Mouse (Mus musculus) hindbrain, embryonic 16.5 days (tissue): ENCODE data around the gene Vps26c. TPM values are rescaled to one million over a fixed set of nuclear protein-coding genes. Genes with fewer than 3 reads are reported as not detected.

Experiments used
- ATAC-seq: fragments of 200-750 bp; cut with Nextera tagmentation; 2 replicates; pipeline ENCODE4 v1.8.0; 2017; ENCODE audit warnings: moderate TSS enrichment, moderate library complexity
- H3K27ac ChIP-seq: fragments of 300-500 bp; sonication (generic); 2 replicates; pipeline ENCODE4 v1.5.1; 2014; ENCODE audit warnings: low read depth, mild to moderate bottlenecking, control low read depth, low read length, moderate library complexity
- H3K27me3 ChIP-seq: fragments of 300-500 bp; sonication (generic); replicated peaks from 2 replicates; pipeline ENCODE4 v1.6.1; 2014; ENCODE audit warnings: low read length; ENCODE audit not compliant: control insufficient read depth, insufficient read depth
- H3K36me3 ChIP-seq: fragments of 300-500 bp; sonication (generic); 2 replicates; pipeline ENCODE4 v1.6.1; 2014; ENCODE audit warnings: mild to moderate bottlenecking, low read length, moderate library complexity, mixed read lengths; ENCODE audit not compliant: control insufficient read depth, insufficient read depth
- H3K4me1 ChIP-seq: fragments of 300-500 bp; sonication (generic); 2 replicates; pipeline ENCODE4 v1.6.1; 2014; ENCODE audit warnings: low read depth, low read length; ENCODE audit not compliant: control insufficient read depth, insufficient read depth
- H3K4me2 ChIP-seq: fragments of 300-500 bp; sonication (generic); 2 replicates; pipeline ENCODE4 v1.6.1; 2014; ENCODE audit warnings: mild to moderate bottlenecking, low read length, control low read depth, moderate library complexity
- H3K4me3 ChIP-seq: fragments of 300-500 bp; sonication (generic); 2 replicates; pipeline ENCODE4 v1.5.1; 2014; ENCODE audit warnings: mild to moderate bottlenecking, low read length, control low read depth, moderate library complexity
- H3K9ac ChIP-seq: fragments of 300-500 bp; sonication (generic); 2 replicates; pipeline ENCODE4 v1.6.1; 2014; ENCODE audit warnings: low read depth, mild to moderate bottlenecking, control low read depth, low read length, moderate library complexity
- H3K9me3 ChIP-seq: fragments of 300-500 bp; sonication (generic); 2 replicates; pipeline ENCODE4 v1.6.1; 2014; ENCODE audit warnings: mild to moderate bottlenecking, low read length, moderate library complexity; ENCODE audit not compliant: control insufficient read depth
- WGBS: fragments of 180-500 bp; shearing (Covaris S2); extraction: QIAGEN DNeasy Blood & Tissue Kit; methylation state at CpG from one replicate; pipeline ENCODE4 v1.1.7; 2014; 5-methylcytosine and 5-hydroxymethylcytosine counted together
- polyA plus RNA-seq: library from polyadenylated mRNA; unstranded; fragments of >200 nt; fragmentation: Nextera tagmentation; extraction: Ambion mirVana; gene quantifications from 2 replicates; pipeline ENCODE4 v1.2.1, GENCODE M21; 2015

Gene Vps26c
- polyA plus RNA-seq, 1 experiment from 2014 or later, result 91.3 TPM

GRCm38 (mm10) chr16:94451545-94452488 is 74.8 kb downstream of the Vps26c start:
- Histone ChIP-seq H3K4me2 (no peak overlapping the region), H3K9me3 (no peaks in the 10 kb centered on the region), H3K4me3 (no peak overlapping the region), H3K36me3 (peaks cover 58% of the 10 kb centered on the region), H3K4me1 (no peaks in the 10 kb centered on the region), H3K9ac (no peak overlapping the region), H3K27ac (no peak overlapping the region), H3K27me3 (no peaks in the 10 kb centered on the region)
- 89% methylated on average over 11 of the region's 11 CpGs for WGBS
- no peak for ATAC-seq

- H3K27ac ChIP-seq, result no peak overlapping the region
- H3K9ac ChIP-seq, result no peak overlapping the region
- H3K36me3 ChIP-seq, result peaks cover 52% of the 10 kb centered on the region
- WGBS, result 97% methylated on average over 7 of the region's 7 CpGs
- H3K9me3 ChIP-seq, result no peaks in the 10 kb centered on the region
- no peaks in the 10 kb centered on the region for H3K4me1 ChIP-seq
- H3K4me3 ChIP-seq, result no peak overlapping the region
- no peak overlapping the region for H3K4me2 ChIP-seq
- no peak for ATAC-seq
- H3K27me3 ChIP-seq, result no peaks in the 10 kb centered on the region
Measured at GRCm38 (mm10) chr16:94449632-94450031, 77.0 kb downstream of the Vps26c start.

GRCm38 (mm10) chr16:94449151-94449550 is 77.5 kb downstream of the Vps26c start:
- Histone ChIP-seq H3K9ac (no peak overlapping the region), H3K27me3 (no peaks in the 10 kb centered on the region), H3K36me3 (peaks cover 52% of the 10 kb centered on the region), H3K9me3 (no peaks in the 10 kb centered on the region), H3K4me3 (no peak overlapping the region), H3K27ac (no peak overlapping the region), H3K4me2 (no peak overlapping the region), H3K4me1 (no peaks in the 10 kb centered on the region)
- WGBS, result 81% methylated on average over 8 of the region's 8 CpGs
- ATAC-seq, result no peak

Other genes starting within 250 kb of the Vps26c start
- 7.9 and 8.3 TPM in 2 replicates for gene Hlcs, start 213.3 kb downstream of the Vps26c start, polyA plus RNA-seq
- gene Ripply3, start 198.4 kb downstream of the Vps26c start, polyA plus RNA-seq, result 0.84 and 1.3 TPM in 2 replicates
- 889 and 920 TPM in 2 replicates for gene Ttc3, start 156.2 kb downstream of the Vps26c start, polyA plus RNA-seq
- 108 and 122 TPM in 2 replicates for gene Pigp, start 155.0 kb downstream of the Vps26c start, polyA plus RNA-seq
- 9.4 and 9.8 TPM in 2 replicates for gene Dyrk1a, start 43.2 kb upstream of the Vps26c start, polyA plus RNA-seq